In the genomic region with DNA sequence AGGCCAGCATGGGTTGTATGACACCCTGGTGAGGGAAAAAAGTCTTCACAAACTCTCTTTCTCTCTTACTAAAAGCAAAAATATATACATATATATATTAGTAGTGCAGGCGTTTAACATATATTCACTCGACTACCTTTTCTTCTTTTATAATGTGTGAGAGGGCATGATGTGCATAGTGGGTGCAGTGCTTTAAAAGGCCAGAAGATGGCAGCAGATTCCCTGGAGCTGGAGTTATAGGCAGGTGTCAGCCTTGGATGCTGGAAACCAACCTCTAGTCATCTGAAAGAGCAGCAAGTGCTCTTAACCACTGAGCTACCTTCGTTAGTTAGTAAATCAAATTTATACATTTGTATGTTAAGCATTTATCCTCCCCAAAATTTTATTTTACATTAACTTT, we compare ENCODE assay signal across 9 mouse cellular contexts. TPM values are rescaled to one million over a fixed set of nuclear protein-coding genes. Genes with fewer than 3 reads are reported as not detected.
DNase-seq lines count a peak whose midpoint lies in the region; ATAC-seq lines count a peak whose summit lies in the region.
"Had no signal": no experiment of that assay in that cellular context is flagged by ENCODE, and none has a peak within 500 bp of the region (broad histone marks: within the 10 kb centered on the region; RNA-seq: fewer than 3 reads in every experiment).

No protein-coding gene starts in this region.

- H3K36me3 ChIP-seq in hindbrain, embryonic 10.5 days, result peaks cover 81% of the 10 kb centered on the region
- peaks cover 66% of the 10 kb centered on the region for H3K36me3 ChIP-seq in hindbrain, embryonic 13.5 days

- no peaks in the 10 kb centered on the region for H3K4me1 ChIP-seq in hindbrain, embryonic 10.5 days (replicated peaks)
- H3K4me1 ChIP-seq in hindbrain, embryonic 13.5 days (replicated peaks), result no peaks in the 10 kb centered on the region; the same call in 1 of the 2 replicates
- H3K4me1 ChIP-seq: lung, embryonic 15.5 days had no signal

- no peak for ATAC-seq in hindbrain, embryonic 13.5 days (ENCODE audit: low FRiP score)

- no peak overlapping the region for H3K4me3 ChIP-seq in hindbrain, embryonic 10.5 days
- no peak overlapping the region for H3K4me3 ChIP-seq in hindbrain, embryonic 13.5 days
- H3K4me3 ChIP-seq: lung, embryonic 15.5 days had no signal

- no peak overlapping the region for H3K4me2 ChIP-seq in hindbrain, embryonic 13.5 days
- H3K4me2 ChIP-seq: lung, embryonic 15.5 days had no signal

- no peaks in the 10 kb centered on the region for H3K27me3 ChIP-seq in hindbrain, embryonic 10.5 days (ENCODE audit: insufficient read depth, poor library complexity, severe bottlenecking)
- H3K27me3 ChIP-seq in hindbrain, embryonic 13.5 days, result no peaks in the 10 kb centered on the region
- H3K27me3 ChIP-seq: lung, embryonic 15.5 days had no signal

- 80% methylated on average over 3 of the region's 3 CpGs for WGBS in hindbrain, embryonic 10.5 days
- WGBS in hindbrain, embryonic 13.5 days, result 81% methylated on average over 3 of the region's 3 CpGs

- H3K27ac ChIP-seq in hindbrain, embryonic 10.5 days, result no peak overlapping the region
- no peak overlapping the region for H3K27ac ChIP-seq in hindbrain, embryonic 13.5 days
- H3K27ac ChIP-seq: lung, embryonic 15.5 days had no signal

- H3K9ac ChIP-seq in hindbrain, embryonic 13.5 days, result no peak overlapping the region
- H3K9ac ChIP-seq: lung, embryonic 15.5 days had no signal

- DNase-seq in hindbrain, embryonic 10.5 days (ENCODE audit: low spot score), result peak; percentile 27
- DNase-seq in A20 (ENCODE audit: low read depth, low spot score) (peak; percentile 61), R1 (ENCODE audit: low read depth, low spot score) (peak; percentile 72)
- DNase-seq in cerebellum, postnatal 14 days, result peak; percentile 55 to 70
- DNase-seq in kidney, adult 8-10 months, result peak; percentile 14 to 60
- peak; percentile 76 for DNase-seq in naive thymus-derived CD4-positive, alpha-beta T cell, adult 2 months (ENCODE audit: low read depth)
- peak; percentile 52 to 63 for DNase-seq in thymus, postnatal 36 days

- no peaks in the 10 kb centered on the region for H3K9me3 ChIP-seq in hindbrain, embryonic 10.5 days
- no peaks in the 10 kb centered on the region for H3K9me3 ChIP-seq in hindbrain, embryonic 13.5 days
- H3K9me3 ChIP-seq: lung, embryonic 15.5 days had no signal

RNA-seq across cellular contexts. Expression of a gene that starts 40.8 kb away (rescaled TPM):
- 121 and 131 TPM in 2 replicates for polyA plus RNA-seq in hindbrain, embryonic 10.5 days (2016; fragmentation: Nextera tagmentation; extraction: Ambion mirVana)
- polyA plus RNA-seq in hindbrain, embryonic 13.5 days (2015; fragmentation: Nextera tagmentation; extraction: Ambion mirVana), result 161 and 163 TPM in 2 replicates

RNA-seq across cellular contexts. Expression of a gene that starts 58.6 kb away (rescaled TPM):
- polyA plus RNA-seq in hindbrain, embryonic 10.5 days (2016; fragmentation: Nextera tagmentation; extraction: Ambion mirVana), result 32.7 and 36.5 TPM in 2 replicates
- 42.4 and 47.3 TPM in 2 replicates for polyA plus RNA-seq in hindbrain, embryonic 13.5 days (2015; fragmentation: Nextera tagmentation; extraction: Ambion mirVana)

RNA-seq across cellular contexts. Expression of a gene that starts 58.8 kb away (rescaled TPM):
- polyA plus RNA-seq in hindbrain, embryonic 10.5 days (2016; fragmentation: Nextera tagmentation; extraction: Ambion mirVana), result 15.4 and 16.6 TPM in 2 replicates
- polyA plus RNA-seq in hindbrain, embryonic 13.5 days (2015; fragmentation: Nextera tagmentation; extraction: Ambion mirVana), result 25.6 and 27.8 TPM in 2 replicates
